Mouse (Mus musculus) testis, postnatal 14 days (tissue): Measurements from ENCODE around the gene Slc10a7.
"Not testable (repeated sequence)": the region's sequence is repeated elsewhere in the genome, so short reads cannot be mapped to it uniquely, and the experiment has no call there.

ENCODE experiments used
- DNase-seq: peaks from one replicate; pipeline ENCODE4 v3.0.0; 2021; ENCODE audit warnings: low spot score

Slc10a7 gene

GRCm38 (mm10) chr8:78509273-78510031, at the start of gene Slc10a7:
TSS of gene Slc10a7 (plus strand) at chr8:78509346.
- DNase-seq = peak; percentile 91

GRCm38 (mm10) chr8:78463941-78464340, 45.2 kb upstream of the Slc10a7 start:
- DNase-seq = no peak

GRCm38 (mm10) chr8:78467889-78468288, 41.3 kb upstream of the Slc10a7 start:
- no peak for DNase-seq

DNA sequence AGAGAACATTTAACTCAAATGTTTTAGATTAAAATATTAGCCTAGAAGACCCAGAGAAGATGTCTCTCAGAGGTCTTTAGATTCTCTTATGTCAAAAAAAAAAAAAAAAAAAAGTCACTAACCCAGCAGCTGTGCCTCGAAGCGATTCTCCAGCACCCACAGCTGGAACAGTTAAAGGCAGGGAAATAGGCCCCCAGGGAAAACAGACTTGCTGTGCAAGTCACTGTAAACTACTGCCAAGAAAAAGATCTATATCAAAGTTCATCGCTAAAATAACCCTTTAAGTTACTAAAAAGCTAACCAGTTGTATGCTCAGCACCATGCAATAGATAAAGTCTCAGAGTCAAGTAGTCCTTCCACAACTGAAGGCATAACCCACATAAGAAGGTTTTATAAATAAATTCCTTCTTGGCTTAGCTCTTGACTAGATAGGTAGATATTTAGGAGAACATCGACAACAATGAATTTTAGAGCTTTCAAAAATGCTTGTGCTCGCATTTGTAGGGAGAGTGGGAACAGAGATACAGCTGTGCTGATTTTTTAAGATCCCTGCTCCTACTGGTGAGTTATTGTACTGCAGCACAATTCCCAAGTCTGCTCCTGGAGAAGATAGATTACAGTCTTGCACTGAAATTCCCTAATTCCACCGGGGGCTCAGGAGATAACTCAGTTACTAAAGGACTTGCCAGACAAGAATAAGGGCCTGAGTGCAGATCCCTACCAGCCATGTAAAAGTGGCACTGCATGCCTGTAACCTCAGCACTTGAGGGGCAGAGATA, 31.9 kb upstream of the Slc10a7 start:
- DNase-seq = no peak

DNA sequence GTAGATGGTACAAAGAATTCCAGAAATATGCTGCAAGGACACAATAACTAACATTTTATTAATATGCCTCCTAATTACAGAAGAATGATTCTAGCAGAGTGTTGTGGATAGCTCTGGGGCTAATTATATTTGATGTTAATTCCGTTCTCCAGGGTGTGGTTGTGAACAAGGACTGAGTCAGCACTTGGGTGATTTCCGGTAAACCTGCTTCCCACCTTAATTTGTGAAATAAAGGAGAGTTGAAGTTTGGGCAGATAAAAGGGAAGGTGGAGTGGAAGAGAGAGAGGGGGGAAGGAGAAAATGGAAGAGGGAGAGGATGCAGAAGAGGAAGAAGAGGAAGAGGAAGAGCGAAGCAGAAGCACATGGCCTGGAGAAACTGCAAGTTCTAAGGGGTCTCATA, 19.4 kb upstream of the Slc10a7 start:
- DNase-seq = no peak

DNA sequence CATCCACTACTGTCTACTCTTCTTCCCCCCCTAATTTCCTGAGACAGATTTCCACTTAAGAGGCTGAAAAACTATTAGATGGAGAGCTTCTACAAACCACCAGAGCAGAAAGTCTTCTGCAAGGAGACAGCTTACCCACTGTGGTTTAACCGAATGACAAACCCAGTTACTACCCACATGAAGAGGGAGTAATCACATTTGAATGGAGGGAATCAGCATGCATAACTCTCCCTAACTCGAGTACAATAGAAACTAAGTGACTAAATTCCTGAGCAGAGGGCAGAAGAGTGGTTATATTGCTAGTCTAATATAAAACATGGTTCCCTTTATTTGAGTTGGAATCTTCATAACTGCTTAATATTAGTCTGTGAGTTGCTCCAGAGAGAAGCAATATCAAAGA, 16.1 kb upstream of the Slc10a7 start:
- DNase-seq = no peak

- DNase-seq = not testable (repeated sequence)
Observed at GRCm38 (mm10) chr8:78496273-78496672, 12.9 kb upstream of the Slc10a7 start.

DNA sequence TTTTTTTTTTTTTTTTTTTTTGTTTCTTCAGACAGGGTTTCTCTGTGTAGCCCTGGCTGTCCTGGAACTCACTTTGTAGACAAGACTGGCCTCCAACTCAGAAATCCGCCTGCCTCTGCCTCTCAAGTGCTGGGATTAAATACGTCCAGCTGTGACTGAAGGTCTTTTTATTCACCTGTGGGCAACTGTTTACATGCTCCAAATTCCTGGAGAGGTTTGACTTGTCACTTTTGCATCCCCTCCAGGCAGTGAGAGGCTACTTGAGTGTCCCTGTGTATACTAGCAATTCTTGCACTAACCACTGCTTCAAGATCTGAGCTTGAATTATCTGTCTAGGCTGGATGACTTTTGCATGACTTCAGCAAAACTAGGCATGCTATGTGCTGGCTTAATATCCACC, 6.4 kb upstream of the Slc10a7 start:
- no peak for DNase-seq

DNA sequence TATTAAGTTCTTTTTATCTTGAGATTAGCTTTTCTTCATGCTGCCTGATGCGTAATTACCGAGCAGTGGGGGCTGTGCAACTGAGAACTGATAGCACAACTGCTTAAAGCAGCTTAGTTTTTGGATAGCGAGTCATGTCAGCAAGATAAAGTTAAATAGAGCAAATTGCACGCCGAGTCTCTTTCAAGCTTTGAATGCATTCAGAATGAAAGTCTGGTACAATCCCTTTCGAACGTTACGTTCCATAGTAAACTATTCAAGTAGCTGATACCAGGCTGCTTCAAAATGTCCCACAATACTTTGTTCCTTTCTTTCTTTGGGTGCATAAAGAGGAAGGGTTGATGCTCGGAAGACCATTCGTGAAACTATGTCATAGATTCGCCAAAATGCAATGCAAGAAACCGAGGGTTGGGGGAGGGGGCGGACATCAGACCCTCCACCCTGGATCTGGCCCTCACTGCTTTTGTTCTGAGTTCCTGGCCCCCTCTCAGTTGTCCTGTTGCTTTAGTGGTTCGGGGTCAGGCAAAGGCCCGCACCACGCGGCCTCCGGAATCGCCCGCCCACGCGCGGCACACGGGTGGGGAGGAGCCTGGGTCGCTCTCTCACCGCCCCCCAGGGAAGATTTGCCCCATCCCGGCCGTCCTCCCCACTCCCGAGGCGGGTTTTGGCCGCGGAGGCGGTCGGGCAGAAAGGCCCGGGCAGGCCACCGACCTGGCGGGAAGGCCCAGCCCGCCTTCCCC, 997 bp upstream of the Slc10a7 start:
- peak; percentile 78 for DNase-seq

DNA sequence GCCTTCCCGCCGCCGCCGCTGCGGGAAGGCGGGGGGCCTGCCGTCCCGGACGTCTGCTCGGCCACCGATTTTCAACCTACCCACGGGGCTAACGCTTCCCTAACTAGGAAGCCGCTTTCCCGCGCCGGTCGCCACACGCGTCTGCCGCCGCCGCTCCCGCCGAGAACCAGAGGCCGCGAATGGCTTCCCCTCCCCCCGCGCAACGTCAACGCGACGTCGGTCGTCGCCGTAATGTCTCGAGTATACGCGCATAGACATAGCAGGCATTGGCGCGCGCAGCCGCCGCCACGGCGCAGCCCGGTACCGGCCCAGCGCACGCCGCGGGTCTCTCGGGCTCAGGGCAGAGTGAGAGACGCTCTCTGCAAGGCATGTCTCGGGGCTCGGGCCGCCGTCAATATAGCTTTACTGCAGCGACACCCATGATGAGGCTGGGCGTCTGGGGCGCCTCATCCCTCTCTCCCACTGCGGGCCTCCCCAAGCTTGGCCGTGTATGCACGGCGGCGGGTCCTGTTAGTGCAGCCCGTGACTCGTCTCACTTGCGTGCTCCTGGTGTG, 350 bp upstream of the Slc10a7 start, which contains the start of gene Rbmxl1:
Gene Rbmxl1 (minus strand): TSS at position 180 of the 554 bp plus-strand sequence.
- DNase-seq = peak; percentile 91

GRCm38 (mm10) chr8:78510094-78510493, 948 bp downstream of the Slc10a7 start:
- no peak for DNase-seq

GRCm38 (mm10) chr8:78510926-78511325, 1.8 kb downstream of the Slc10a7 start:
- no peak for DNase-seq

- DNase-seq = no peak
Observed at GRCm38 (mm10) chr8:78513106-78513505, 4.0 kb downstream of the Slc10a7 start.

DNA sequence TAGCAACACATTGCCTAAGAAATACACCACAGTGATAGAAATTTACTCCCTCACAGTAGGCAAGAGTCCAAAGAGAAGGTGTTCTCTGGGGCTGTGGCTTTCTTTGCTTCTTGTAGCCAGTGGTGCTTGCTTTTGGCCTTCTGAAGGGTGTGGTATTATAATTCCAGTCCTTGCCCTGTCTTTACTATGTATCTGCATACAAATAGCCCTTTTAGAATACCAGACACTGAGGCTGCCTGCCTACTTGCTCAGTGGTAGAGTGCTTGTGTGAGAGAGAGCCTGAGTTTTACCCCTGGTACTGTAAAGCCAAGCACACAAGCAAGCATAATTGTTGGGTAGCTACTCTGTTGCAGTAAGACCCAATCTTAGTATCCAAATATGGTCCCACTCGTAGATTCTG, 5.6 kb downstream of the Slc10a7 start:
- no peak for DNase-seq

DNA sequence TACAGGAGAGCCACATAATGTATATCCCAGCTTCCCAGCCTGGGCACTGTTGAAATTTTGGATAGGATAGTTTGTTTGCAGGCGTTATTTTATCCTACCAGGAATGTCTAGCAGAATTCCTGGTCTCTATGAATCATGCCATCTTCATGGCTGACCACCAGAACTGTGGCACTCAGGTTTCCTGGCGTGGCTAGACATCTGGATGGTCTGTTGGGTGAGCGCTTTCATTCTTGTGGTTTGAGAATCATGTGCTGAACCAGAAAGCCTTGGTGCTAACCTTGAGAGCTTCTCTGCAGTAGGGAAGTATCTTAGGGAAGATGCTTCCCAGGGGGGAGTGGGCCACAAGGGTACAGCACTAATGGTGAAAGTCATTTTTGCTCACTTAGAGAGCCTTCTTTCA, 6.0 kb downstream of the Slc10a7 start:
- no peak for DNase-seq

DNA sequence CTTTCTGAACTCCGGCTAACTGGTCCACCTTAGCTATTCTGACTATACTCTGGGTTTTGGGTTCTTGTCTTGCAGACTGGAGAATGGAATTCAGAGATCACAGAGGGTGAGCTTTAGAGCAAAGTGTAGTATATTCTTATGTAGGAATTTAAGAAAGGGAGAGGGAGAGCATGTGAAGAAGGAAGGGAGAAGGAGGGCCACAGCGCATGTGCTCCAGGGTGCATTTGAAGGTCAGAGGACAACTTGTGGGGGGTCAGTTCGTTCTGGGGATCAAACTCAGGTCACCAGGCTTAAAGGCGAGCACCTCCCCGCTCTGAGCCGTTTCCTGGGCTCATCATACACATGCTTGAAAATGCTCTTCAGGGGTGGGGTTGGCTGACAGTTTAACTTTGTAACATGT, 24.8 kb downstream of the Slc10a7 start:
- DNase-seq = no peak

DNA sequence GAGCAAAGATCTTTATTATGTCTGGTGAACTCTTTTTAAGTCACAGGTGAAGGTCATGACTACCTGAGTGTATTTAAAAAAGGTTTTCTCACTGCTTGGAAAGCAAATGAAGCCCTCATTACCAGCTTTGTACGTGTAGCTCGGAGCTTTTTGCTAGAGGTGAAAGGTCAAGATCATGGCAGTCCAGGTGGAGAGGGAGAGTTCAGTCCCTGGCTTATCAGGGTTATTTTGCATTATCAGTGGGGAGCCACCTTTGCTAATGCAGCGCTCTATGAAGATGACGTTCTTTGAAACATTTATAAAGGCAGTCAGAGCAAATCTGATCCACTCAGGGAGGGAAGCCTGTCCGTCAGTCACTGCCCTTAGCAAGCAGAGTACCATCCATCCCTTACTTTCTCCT, 27.6 kb downstream of the Slc10a7 start:
- DNase-seq = no peak

DNA sequence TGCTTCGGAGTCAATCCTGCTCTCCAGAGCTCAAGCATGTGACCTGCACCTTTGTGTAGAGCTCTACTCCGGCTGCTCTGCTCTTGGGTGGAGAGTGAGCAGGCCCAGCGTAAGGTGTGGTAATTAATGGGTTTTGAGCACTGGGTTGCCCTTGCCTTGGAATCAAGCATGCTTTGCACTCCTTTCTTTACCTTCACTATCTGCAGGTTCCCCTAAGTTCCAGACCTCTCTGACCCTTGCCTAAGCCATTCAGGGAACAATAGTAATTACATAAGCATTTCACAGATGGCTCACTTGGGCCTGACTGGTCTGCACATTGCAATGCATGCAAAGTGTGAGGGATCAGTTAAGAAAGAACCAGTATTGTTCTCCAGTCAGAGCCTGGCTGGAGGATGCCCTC, 28.6 kb downstream of the Slc10a7 start:
- DNase-seq = no peak

DNA sequence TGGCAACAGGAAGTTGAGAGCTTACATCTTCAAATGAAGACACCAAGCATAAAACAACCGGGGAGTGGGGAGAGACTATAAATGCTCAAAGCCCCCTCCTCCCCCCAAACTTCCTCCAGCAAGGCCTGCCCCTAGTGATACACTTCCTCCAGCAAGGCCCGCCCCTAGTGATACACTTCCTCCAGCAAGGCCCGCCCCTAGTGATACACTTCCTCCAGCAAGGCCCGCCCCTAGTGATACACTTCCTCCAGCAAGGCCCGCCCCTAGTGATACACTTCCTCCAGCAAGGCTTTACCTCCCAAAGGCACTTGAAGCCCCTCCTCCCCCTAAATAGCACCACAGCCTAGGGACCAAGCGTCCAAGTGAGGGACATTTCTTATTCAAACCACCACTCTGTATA, 33.5 kb downstream of the Slc10a7 start:
- DNase-seq = not testable (repeated sequence)

DNA sequence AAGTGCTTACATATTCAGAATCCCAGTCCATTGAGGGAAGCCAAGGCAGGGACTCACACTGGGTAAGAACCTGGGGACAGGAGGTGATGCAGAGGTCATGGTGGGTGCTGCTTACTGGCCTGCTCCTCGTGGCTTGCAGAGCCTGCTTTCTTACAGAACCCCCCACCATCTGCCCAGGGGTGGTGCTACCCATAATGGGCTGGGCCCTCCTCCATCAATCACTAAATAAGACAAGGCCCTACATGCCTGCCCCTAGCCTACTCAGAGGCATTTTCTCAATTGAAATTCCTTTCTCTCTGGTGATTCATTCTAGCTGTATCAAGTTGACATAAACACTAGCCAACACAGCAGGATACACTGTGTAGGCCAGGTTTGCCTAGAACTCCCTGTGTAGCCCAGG, 34.5 kb downstream of the Slc10a7 start:
- DNase-seq = no peak

DNA sequence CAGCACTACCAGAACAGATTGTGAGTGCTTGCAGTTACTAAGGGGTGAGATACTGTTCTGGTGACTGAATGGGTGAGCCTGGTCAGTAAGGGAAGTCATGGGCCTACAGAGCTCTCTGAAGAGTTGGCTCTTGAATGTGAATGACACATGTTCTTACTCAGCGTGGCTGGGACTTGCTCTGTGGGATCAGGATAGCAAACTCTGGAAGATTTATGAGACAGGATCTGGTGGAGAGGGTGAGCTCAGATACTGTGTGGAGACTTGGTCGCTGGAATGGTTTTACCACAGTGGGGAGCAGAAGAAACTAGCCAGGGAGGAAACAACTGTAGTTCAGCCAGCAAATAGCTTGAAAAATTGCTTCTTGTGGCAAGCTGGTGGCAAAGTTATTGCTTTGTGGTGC, 35.4 kb downstream of the Slc10a7 start:
- no peak for DNase-seq

DNA sequence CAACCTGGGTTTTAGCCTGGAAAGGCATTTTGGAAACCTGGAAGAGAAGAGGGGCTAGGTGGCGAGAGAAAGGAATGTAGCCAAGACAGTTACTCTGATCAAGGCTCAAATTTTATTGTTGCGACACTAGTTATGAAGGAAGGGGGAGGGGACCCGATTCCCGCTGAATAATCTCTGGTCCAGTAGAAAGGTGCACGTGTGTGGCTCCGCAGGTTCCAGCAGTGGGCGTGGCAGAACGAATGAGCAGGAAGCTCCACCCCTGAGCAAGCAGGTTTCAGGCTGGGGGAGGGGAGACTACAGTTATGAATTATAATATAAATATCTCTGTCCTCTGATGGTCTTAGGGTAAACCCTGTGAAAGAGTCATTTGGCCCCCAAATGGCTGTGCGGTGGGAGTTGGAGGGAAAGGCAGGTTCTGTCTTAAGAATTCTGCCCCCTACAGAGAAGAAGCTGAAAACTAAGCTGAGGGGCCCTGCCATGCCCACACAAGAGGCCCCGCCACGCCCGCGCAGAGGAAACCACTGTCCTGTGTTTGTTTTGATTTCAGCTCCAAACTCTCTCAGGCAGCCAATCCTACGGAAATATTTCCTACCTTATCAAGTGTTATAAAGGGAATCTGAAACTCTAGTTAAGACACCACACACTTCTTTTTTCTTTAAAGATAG, 36.1 kb downstream of the Slc10a7 start:
- not testable (repeated sequence) for DNase-seq
